Mouse (Mus musculus) megakaryocyte-erythroid progenitor cell, adult 5-6 weeks (primary cell): ENCODE data around the gene Thra. TPM values are rescaled to one million over a fixed set of nuclear protein-coding genes. Genes with fewer than 3 reads are reported as not detected.

Experiments
- ATAC-seq: replicated peaks from 2 replicates; pipeline ENCODE4 v1.8.0; 2016; ENCODE audit warnings: mild to moderate bottlenecking, inconsistent platforms; ENCODE audit not compliant: severe bottlenecking, poor library complexity, low FRiP score, low TSS enrichment
- total RNA-seq, 2 experiments: library from RNA; stranded (forward) in 1 of 2; stranded (reverse) in 1 of 2; fragments of 200-1000, 215-1000 nt in 1 of 2; fragments of >200 nt in 1 of 2; fragmentation: Nextera tagmentation in 1 of 2; gene quantifications; 2 replicates each; pipeline ENCODE4 v1.2.3; 2014 to 2017

Thra gene
- total RNA-seq, 2 experiments from 2014 or later: 20.4 to 51.0 TPM

GRCm38 (mm10) chr11:98816706-98817239, 76.3 kb downstream of the Thra start:
- ATAC-seq: no peak

Other genes with a start within 250 kb of the Thra start
- gene Ikzf3, start 194.6 kb upstream of the Thra start, total RNA-seq (2014; fragmentation: Nextera tagmentation): 3.1 and 12.1 TPM in 2 replicates
- gene Ikzf3, start 194.6 kb upstream of the Thra start, total RNA-seq (2017): 0.46 and 1.9 TPM in 2 replicates
- gene Zpbp2, start 189.5 kb upstream of the Thra start, total RNA-seq (2014; fragmentation: Nextera tagmentation): 5.0 TPM in 1 of 2 replicates, not detected in the other
- gene Zpbp2, start 189.5 kb upstream of the Thra start, total RNA-seq (2017): 0.99 TPM in 1 of 2 replicates, not detected in the other
- 28.3 and 38.6 TPM in 2 replicates for gene Ormdl3, start 153.3 kb upstream of the Thra start, total RNA-seq (2014; fragmentation: Nextera tagmentation)
- gene Ormdl3, start 153.3 kb upstream of the Thra start, total RNA-seq (2017): 20.7 and 21.7 TPM in 2 replicates
- gene Lrrc3c, start 142.3 kb upstream of the Thra start, total RNA-seq (2014; fragmentation: Nextera tagmentation): not detected in 2 replicates
- gene Lrrc3c, start 142.3 kb upstream of the Thra start, total RNA-seq (2017): not detected in 2 replicates
- gene Gm12355, start 115.0 kb upstream of the Thra start, total RNA-seq (2014; fragmentation: Nextera tagmentation): 1.1 TPM in 1 of 2 replicates, not detected in the other
- 1.4 and 3.9 TPM in 2 replicates for gene Gm12355, start 115.0 kb upstream of the Thra start, total RNA-seq (2017)
- not detected in 2 replicates for gene Gsdma3, start 114.3 kb upstream of the Thra start, total RNA-seq (2014; fragmentation: Nextera tagmentation)
- gene Gsdma3, start 114.3 kb upstream of the Thra start, total RNA-seq (2017): not detected in 2 replicates
- gene Gsdma2, start 93.9 kb upstream of the Thra start, total RNA-seq (2014; fragmentation: Nextera tagmentation): not detected in 2 replicates
- not detected in 2 replicates for gene Gsdma2, start 93.9 kb upstream of the Thra start, total RNA-seq (2017)
- gene Gsdma, start 76.3 kb upstream of the Thra start, total RNA-seq (2014; fragmentation: Nextera tagmentation): not detected in 2 replicates
- 0.42 and 0.57 TPM in 2 replicates for gene Gsdma, start 76.3 kb upstream of the Thra start, total RNA-seq (2017)
- gene Psmd3, start 58.1 kb upstream of the Thra start, total RNA-seq (2014; fragmentation: Nextera tagmentation): 117 and 124 TPM in 2 replicates
- 84.5 and 117 TPM in 2 replicates for gene Psmd3, start 58.1 kb upstream of the Thra start, total RNA-seq (2017)
- not detected in 2 replicates for gene Csf3, start 39.4 kb upstream of the Thra start, total RNA-seq (2014; fragmentation: Nextera tagmentation)
- not detected in 2 replicates for gene Csf3, start 39.4 kb upstream of the Thra start, total RNA-seq (2017)
- gene Med24, start 11.2 kb upstream of the Thra start, total RNA-seq (2014; fragmentation: Nextera tagmentation): 62.2 and 78.6 TPM in 2 replicates
- gene Med24, start 11.2 kb upstream of the Thra start, total RNA-seq (2017): 30.1 and 42.7 TPM in 2 replicates
- gene Nr1d1, start 34.7 kb downstream of the Thra start, total RNA-seq (2014; fragmentation: Nextera tagmentation): 4.1 and 8.0 TPM in 2 replicates
- 0.34 and 1.3 TPM in 2 replicates for gene Nr1d1, start 34.7 kb downstream of the Thra start, total RNA-seq (2017)
- 58.6 and 74.8 TPM in 2 replicates for gene Msl1, start 54.9 kb downstream of the Thra start, total RNA-seq (2014; fragmentation: Nextera tagmentation)
- gene Msl1, start 54.9 kb downstream of the Thra start, total RNA-seq (2017): 57.8 and 68.3 TPM in 2 replicates
- 47.6 and 51.8 TPM in 2 replicates for gene Casc3, start 64.3 kb downstream of the Thra start, total RNA-seq (2014; fragmentation: Nextera tagmentation)
- 37.4 and 53.5 TPM in 2 replicates for gene Casc3, start 64.3 kb downstream of the Thra start, total RNA-seq (2017)
- 2.2 TPM in 1 of 2 replicates, not detected in the other for gene Rapgefl1, start 96.1 kb downstream of the Thra start, total RNA-seq (2014; fragmentation: Nextera tagmentation)
- gene Rapgefl1, start 96.1 kb downstream of the Thra start, total RNA-seq (2017): 1.7 TPM in 1 of 2 replicates, not detected in the other
- 23.5 and 26.9 TPM in 2 replicates for gene Wipf2, start 123.0 kb downstream of the Thra start, total RNA-seq (2014; fragmentation: Nextera tagmentation)
- gene Wipf2, start 123.0 kb downstream of the Thra start, total RNA-seq (2017): 3.6 and 4.4 TPM in 2 replicates
- gene Cdc6, start 167.2 kb downstream of the Thra start, total RNA-seq (2014; fragmentation: Nextera tagmentation): 85.0 and 101 TPM in 2 replicates
- gene Cdc6, start 167.2 kb downstream of the Thra start, total RNA-seq (2017): 67.8 and 78.7 TPM in 2 replicates
- gene Rara, start 187.2 kb downstream of the Thra start, total RNA-seq (2014; fragmentation: Nextera tagmentation): 7.8 and 15.9 TPM in 2 replicates
- 2.2 and 3.0 TPM in 2 replicates for gene Rara, start 187.2 kb downstream of the Thra start, total RNA-seq (2017)
- gene Gjd3, start 242.4 kb downstream of the Thra start, total RNA-seq (2014; fragmentation: Nextera tagmentation): not detected in 2 replicates
- not detected in 2 replicates for gene Gjd3, start 242.4 kb downstream of the Thra start, total RNA-seq (2017)